Mouse (Mus musculus) kidney, adult 18-20 months (tissue): Measurements from ENCODE around the gene Dlx3.

Experiments used
- DNase-seq: peaks from one replicate; pipeline ENCODE4 v3.0.0; 2021

Gene Dlx3

GRCm38 (mm10) chr11:95157872-95158271 lies 38.0 kb downstream of the Dlx3 start:
- DNase-seq: no peak

DNA sequence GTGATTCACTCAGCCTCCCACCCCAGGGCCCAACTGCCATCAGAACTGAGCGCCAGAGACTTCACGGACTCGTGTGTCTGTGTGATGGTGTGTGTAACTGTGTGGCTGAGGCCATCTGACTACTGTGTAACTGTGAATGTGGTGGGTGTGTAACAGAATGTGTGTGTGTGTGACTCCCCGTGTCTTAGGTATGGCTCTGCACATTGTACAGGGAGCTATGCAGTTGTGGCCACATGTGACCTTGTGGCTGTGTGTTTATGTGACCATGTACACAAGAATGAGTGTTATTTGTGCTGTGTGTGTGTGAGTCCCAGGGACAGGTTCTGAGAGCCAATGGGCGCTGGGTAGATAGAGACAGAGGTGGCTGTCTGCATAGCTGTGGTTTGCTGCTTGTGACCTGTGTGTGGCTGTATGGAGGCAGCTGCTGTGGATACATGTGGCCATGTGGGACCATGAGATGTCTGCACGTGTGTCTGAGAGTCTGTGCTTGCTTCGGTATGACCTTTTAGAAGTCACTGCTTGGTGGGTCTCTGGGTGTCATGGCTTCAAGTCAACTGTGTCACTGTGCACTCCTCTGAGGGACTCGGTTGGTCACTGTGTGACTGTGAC lies 39.9 kb downstream of the Dlx3 start:
- DNase-seq: no peak

GRCm38 (mm10) chr11:95160693-95161092 lies 40.8 kb downstream of the Dlx3 start:
- DNase-seq: no peak

GRCm38 (mm10) chr11:95161708-95162107 lies 41.8 kb downstream of the Dlx3 start:
- no peak for DNase-seq

GRCm38 (mm10) chr11:95165857-95166256 lies 45.9 kb downstream of the Dlx3 start:
- DNase-seq: no peak
